Mouse (Mus musculus) 3134 (cell line): ENCODE measurements around the gene Megf8.
"Not testable (repeated sequence)": the region's sequence is repeated elsewhere in the genome, so short reads cannot be mapped to it uniquely, and the experiment has no call there.

Experiments
- DNase-seq: peaks from one replicate; pipeline ENCODE4 v3.0.0-alpha.2; 2011; ENCODE audit warnings: low spot score; ENCODE audit not compliant: insufficient read length; ENCODE audit errors: extremely low read depth

Megf8 gene

DNA sequence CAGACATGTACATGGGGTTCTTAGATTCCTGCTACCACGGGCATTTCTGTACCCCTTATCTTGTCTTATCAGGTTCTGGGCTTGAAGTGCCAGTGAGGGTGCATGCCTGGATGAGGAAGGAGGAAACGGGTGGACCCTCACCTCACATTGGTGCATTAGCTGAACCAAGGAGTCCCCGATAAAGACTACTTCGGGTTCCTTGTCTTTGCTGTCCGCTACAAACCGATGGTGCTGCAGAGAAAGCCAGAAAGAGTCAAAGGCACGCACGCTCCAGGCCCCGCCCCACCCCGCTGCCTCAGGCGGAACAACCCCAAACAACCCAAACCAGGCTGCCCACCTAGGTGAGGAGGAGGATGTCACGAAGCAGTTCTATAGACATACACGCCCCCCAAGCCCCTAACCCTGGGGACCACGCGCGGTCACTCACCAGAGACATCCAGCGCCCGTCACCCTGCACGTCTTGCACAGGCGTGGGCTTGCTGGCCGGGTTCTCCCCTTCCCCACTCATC lies 20.0 kb upstream of the Megf8 start:
- no peak for DNase-seq

GRCm38 (mm10) chr7:25297454-25298325 lies 19.3 kb upstream of the Megf8 start, which contains the start of gene Pafah1b3:
TSS of gene Pafah1b3 (minus strand) at chr7:25297986.
- peak; percentile 87 for DNase-seq

DNA sequence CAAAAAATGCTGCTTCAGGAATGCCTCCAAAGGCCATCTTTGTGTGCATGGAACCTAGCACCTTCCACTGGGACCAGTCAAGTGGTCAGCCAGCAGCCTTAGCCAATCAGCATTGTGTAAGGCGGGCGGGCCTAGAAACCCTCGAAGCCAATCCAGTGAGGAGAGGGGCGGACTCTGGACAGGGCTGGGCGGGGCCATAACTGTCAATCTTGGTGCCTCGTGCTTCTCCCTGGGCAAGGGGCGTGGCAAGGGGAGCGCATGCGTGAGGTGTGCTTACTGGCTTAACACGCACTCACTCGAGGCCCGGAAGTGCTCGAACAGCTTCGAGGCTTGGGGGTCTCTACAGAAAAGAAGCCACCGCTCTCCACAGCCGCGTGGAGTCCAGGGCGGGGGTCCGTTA lies 15.9 kb upstream of the Megf8 start, which contains the start of gene Prr19:
TSS of gene Prr19 (plus strand) at position 349 of the 400 bp plus-strand sequence.
- peak; percentile 55 for DNase-seq

GRCm38 (mm10) chr7:25303003-25303684 lies 13.8 kb upstream of the Megf8 start:
- no peak for DNase-seq

- DNase-seq = no peak
Measured at GRCm38 (mm10) chr7:25303685-25304006, 13.3 kb upstream of the Megf8 start.

- no peak for DNase-seq
Measured at GRCm38 (mm10) chr7:25305481-25305880, 11.5 kb upstream of the Megf8 start.

DNA sequence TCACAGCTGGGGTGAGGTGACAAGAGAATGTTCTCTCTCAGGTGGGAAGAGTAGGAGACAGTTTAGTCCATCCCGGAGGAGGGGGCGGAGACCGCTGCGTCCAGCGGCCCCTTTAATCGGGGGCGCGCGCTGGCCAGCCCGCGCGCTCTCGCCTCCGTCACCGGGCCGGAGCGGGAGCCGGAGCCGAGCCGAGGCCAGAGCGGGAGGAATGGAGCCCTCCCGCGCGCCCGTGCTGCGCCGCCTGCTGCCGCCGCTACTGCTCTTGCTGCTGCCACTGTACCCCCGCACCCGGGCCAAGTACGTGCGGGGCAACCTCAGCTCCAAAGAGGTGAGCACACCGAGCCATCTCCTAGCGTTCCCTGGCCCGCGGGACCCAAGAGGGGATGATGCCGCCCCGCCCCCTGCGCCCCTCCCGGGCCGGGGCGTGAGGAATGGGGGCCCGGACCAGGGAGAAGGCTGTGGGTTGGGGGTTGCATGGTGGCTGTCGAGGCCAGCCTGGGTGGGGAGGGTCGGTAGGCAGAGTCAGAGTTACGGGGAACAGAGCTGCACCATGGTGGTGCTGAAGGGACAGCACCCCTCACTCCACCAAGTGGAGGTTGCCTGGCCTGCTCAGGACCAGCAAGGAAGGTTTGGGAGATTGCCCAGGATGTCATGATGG lies 10.9 kb upstream of the Megf8 start, which contains the start of gene Tmem145:
TSS of gene Tmem145 (plus strand) at position 151 of the 658 bp plus-strand sequence.
- no peak for DNase-seq

DNA sequence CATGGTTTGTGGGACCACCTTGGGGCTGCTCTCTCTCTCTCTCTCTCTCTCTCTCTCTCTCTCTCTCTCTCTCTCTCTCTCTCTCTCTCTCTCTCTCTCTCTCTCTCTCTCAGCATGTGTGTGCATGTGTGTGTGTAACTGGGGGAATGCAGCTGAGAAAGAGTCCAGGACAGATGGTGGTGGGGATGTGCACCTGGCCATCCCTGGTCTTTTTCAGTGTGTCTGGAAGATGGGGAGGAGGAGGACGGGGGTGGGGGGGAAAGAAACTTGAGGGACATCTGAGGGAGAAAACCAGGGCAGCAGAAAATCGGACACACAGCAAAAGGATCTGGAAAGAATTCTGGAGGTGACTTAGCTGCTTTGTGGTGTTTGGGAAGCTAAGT lies 10.4 kb upstream of the Megf8 start:
- no peak for DNase-seq

DNA sequence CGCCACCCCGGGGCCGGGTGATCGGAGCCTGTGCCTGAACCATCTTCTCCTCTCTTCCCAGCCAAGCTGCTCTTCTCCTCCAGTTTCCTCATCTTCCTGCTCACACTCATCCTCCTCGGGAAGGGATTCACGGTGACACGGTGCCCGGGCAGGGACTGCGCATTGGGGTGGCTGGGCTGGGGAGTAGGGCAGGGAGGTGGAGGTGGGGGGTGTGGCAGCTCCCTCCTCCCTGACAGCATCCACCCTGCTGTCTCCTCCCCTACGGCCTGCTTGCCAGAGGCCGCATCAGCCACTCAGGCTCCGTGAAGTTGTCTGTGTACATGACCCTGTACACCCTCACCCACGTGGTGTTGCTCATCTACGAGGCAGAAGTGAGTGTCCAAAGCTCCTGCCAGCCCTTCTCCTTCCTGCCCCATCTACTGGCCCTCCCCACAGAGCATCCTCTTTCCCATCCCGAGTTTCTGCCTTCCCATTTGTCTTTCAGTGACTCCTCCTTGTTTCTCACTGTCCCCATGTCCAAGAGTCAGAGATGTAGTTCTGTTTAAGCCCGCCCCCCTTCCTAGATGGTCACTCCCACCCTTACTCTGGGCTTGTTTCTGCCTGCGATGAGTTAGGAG lies 8.2 kb upstream of the Megf8 start:
- DNase-seq = no peak

- no peak for DNase-seq
Measured at GRCm38 (mm10) chr7:25309425-25309824, 7.5 kb upstream of the Megf8 start.

- no peak for DNase-seq
Measured at GRCm38 (mm10) chr7:25311193-25311592, 5.8 kb upstream of the Megf8 start.

DNA sequence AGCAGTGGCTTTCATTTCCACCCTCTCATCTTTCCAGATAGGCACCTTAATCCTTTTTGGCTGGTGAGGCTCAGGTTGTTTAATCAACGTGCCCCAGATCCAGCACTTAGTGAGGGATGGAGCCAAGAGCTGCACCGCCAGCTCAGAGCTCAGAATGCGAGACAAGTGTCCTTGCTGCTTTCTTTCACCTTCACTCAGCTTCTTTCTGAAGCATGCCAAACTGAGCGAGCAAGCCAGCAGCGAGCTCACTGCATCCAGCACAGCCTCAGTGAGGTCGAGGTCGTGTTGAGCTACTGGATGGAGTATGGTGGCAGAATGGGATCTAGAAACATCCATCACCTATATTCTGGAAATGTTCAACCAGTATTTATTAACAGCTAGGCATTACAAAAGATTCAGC lies 3.6 kb upstream of the Megf8 start:
- DNase-seq = no peak

GRCm38 (mm10) chr7:25314606-25315305 lies 2.2 kb upstream of the Megf8 start:
- DNase-seq = no peak

- DNase-seq = no peak
Measured at GRCm38 (mm10) chr7:25315306-25316041, 1.5 kb upstream of the Megf8 start.

- peak; percentile 66 for DNase-seq
Measured at GRCm38 (mm10) chr7:25317446-25317999, 559 bp downstream of the Megf8 start.

- DNase-seq = no peak
Measured at GRCm38 (mm10) chr7:25322058-25322484, 5.1 kb downstream of the Megf8 start.

DNA sequence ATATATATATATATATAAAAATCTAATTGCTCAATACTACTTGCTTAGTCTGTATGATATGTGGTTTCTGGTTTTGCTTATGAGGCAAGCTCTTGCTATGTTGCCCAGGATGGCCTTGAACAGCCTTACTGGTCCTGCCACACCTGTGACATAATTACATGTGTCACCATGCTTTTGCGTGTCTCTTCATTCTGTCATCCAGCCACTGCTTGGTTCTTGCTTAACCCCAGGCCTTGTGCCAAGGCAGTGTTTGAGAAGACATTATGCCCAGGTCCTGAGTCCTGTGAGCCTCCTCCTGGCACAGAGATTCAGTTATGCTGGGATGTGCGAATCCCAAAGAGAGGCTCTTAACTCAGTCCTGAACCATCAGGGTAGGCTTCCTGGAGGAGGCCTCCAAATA lies 6.3 kb downstream of the Megf8 start:
- DNase-seq = no peak

DNA sequence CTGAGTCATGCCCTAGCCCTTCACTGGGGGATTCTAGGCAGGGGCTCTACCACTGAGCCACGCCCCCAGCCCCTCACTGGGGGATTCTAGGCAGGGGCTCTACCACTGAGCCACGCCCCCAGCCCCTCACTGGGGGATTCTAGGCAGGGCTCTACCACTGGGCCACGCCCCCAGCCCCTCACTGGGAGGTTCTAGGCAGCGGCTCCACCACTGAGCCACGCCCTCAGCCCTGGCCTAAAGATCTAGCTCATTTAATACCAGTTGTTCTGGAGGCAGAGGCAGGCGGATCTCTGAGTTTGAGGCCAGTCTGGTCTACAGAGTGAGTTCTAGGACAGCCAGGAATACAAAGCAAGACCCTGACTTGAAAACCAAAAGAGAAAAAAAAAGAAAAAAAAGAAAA lies 8.5 kb downstream of the Megf8 start:
- not testable (repeated sequence) for DNase-seq

DNA sequence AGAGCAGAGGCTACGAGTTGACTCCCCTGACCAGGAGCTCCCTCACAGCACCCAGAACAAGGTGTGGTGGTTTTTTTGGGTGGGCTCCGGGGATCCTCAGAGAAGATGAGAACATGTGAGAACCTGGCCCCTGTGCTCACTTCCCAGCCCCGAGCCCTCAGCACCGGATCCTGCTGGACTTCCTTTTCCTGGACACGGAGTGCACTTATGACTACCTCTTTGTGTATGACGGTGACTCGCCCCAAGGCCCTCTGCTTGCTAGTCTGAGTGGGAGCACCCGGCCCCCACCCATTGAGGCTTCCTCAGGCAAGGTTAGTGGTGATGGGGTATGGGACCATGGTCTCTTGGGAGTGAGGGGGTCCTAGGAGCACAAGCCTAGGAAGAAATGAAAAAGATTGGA lies 9.3 kb downstream of the Megf8 start:
- DNase-seq = no peak
